Mouse (Mus musculus) testis, adult 2 months (tissue): ENCODE data around the gene Nkiras2. TPM values are rescaled to one million over a fixed set of nuclear protein-coding genes. Genes with fewer than 3 reads are reported as not detected.
"Not testable (repeated sequence)": the region's sequence is repeated elsewhere in the genome, so short reads cannot be mapped to it uniquely, and the experiment has no call there.

Experiments
- H3K27ac ChIP-seq: fragments of 200-500 bp; 2 replicates; pipeline ENCODE4 v1.5.1; 2012; ENCODE audit warnings: low read depth, low read length; ENCODE audit not compliant: control insufficient read depth, insufficient read depth
- H3K27me3 ChIP-seq: fragments of 200-500 bp; 2 replicates; pipeline ENCODE4 v1.6.1; 2012; ENCODE audit warnings: mild to moderate bottlenecking, low read length, moderate library complexity; ENCODE audit not compliant: control insufficient read depth, insufficient read depth
- H3K36me3 ChIP-seq: fragments of 200-500 bp; 2 replicates; pipeline ENCODE4 v1.6.1; 2012; ENCODE audit warnings: mild to moderate bottlenecking, low read length; ENCODE audit not compliant: control insufficient read depth, insufficient read depth
- H3K4me1 ChIP-seq: fragments of 200-500 bp; 2 replicates; pipeline ENCODE4 v1.6.1; 2012; ENCODE audit warnings: low read length; ENCODE audit not compliant: control insufficient read depth, insufficient read depth
- H3K4me3 ChIP-seq: fragments of 200-500 bp; 2 replicates; pipeline ENCODE4 v1.5.1; 2012; ENCODE audit warnings: low read depth, mild to moderate bottlenecking, low read length, moderate library complexity, mixed read lengths; ENCODE audit not compliant: control insufficient read depth
- CTCF ChIP-seq: fragments of 200-500 bp; IDR thresholded peaks from 2 replicates; pipeline ENCODE4 v1.5.1; 2012; ENCODE audit warnings: low read depth, mild to moderate bottlenecking, inconsistent platforms, low read length, moderate library complexity; ENCODE audit not compliant: control insufficient read depth, insufficient read depth, insufficient replicate concordance
- POLR2A ChIP-seq: fragments of 200-500 bp; IDR thresholded peaks from 2 replicates; pipeline ENCODE4 v1.6.1; 2012; ENCODE audit warnings: low read depth, mild to moderate bottlenecking, inconsistent platforms, low read length, moderate library complexity; ENCODE audit not compliant: control insufficient read depth
- polyA plus RNA-seq: library from polyadenylated mRNA; depleted of rRNA; stranded (reverse); fragments of >200 nt; gene quantifications from 2 replicates; pipeline ENCODE4 v1.2.3, GENCODE M21; 2012

Gene Nkiras2
- polyA plus RNA-seq, 1 experiment, result 245 TPM

DNA sequence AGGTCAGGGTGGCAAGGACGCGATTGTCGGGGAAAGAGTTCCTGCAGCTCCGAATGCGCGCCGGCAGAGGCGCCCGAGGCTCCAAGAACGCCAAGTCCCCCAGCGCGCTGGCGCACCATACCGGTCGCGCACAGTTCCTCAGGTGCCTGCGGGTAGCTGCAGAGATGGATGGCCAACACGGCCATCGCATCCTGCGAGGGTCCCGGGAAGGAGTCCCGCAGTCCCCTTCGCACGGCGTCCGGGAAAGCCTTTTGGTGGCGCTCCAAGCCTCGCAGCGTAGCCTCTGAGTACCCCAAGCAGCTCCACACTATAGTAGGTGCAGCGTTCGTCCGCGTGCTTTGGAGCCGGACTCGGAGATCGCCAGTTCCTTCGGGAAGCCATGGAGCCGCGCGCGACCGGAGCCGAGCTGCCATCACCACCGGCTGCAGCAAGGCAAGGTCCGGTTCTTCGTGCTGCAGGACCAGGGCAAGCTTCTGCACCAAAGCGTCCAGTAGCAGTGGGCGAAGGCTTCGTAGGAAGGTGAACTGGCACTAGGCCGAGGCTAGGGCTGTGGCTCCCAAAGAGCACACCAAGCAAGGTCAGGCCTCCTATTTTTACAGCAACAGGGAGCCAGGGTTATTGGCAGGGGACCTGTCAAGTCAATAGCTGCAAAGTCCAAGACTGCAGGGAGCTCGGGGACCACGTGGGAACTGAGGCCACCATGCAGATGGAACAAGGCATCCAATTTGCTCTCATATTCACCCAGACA is 21.3 kb downstream of the Nkiras2 start:
- Histone ChIP-seq H3K27me3 (no peaks in the 10 kb centered on the region), H3K27ac (no peak overlapping the region), H3K4me3 (peak overlapping the region; percentile 0; the same call in 1 of the 2 replicates), H3K36me3 (no peaks in the 10 kb centered on the region), H3K4me1 (peaks cover 13% of the 10 kb centered on the region)
- no peak for TF ChIP-seq POLR2A
- TF ChIP-seq CTCF, result peak; percentile 34; the same call in 1 of the 2 replicates

DNA sequence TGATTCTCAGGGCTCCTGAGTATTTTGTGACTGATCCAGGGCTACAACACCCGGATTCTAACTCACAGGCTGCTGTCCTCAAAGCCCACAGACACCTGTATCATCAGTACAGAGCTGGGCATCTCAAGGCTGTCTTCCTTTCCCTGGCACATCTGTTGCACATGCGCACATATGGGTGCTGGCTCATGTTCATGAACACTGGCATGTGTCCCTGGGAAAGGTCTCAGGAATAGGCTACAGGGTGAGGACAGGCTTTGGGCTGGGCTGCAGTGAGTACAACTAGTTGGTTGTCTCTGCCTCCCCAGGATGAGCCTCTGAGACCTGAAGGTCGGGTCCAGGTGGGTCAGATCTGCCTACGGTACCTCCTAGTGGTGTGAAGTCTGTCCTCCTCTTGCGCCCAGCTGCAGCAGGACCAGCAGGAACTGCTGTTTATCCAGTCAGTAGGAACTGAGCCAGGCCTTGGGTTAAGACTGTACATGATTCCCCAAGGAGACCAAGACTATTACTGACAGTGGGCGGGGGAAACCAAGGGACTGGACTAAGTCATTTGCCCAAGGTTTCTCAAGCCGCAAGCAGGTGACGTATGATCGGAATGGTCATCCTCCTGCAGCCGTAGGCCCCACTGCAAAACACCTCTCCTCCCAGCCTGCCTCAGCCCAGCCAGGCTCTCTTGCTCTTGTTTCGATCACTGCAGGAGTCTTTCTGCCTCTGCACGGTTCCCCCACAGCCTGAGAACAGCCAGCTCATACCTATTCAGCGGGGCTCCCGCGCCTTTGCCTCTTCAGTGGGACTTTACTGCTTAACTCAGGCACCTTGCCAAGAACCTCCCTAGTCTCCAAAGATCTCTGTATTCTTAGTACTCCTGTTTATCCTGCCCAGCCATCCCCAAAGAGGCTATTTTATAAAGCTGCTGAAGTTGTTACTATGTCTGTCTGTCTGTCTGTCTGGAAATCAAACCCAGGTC is 24.9 kb downstream of the Nkiras2 start:
- no peak for TF ChIP-seq CTCF
- no peak for TF ChIP-seq POLR2A
- H3K27ac ChIP-seq, result no peak overlapping the region
- no peaks in the 10 kb centered on the region for H3K36me3 ChIP-seq
- no peaks in the 10 kb centered on the region for H3K27me3 ChIP-seq
- no peak overlapping the region for H3K4me3 ChIP-seq
- H3K4me1 ChIP-seq, result peaks cover 13% of the 10 kb centered on the region

DNA sequence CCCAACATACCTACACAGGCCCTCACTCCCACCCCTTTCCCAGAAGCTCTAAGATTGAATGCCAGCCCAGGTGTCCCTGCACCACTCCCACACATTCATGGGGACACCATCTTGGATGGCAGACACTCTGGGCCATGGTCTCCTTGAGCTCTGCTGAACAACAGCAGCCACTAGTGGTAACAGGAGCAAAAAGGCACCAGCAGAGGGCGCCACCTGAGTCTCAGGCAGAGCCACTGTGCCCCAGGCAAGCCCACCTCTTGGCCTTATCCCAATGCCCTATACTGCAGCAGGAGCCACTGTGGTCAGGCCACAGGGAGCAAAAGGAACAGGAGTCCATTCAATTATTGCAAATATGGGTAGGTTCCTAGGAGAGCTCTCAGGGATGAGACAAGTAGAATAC is 27.2 kb downstream of the Nkiras2 start:
- no peaks in the 10 kb centered on the region for H3K27me3 ChIP-seq
- TF ChIP-seq POLR2A, result no peak
- TF ChIP-seq CTCF, result peak; percentile 83; the same call in 1 of the 2 replicates
- no peaks in the 10 kb centered on the region for H3K36me3 ChIP-seq
- H3K4me3 ChIP-seq, result no peak overlapping the region
- no peak overlapping the region for H3K27ac ChIP-seq
- H3K4me1 ChIP-seq, result no peaks in the 10 kb centered on the region

DNA sequence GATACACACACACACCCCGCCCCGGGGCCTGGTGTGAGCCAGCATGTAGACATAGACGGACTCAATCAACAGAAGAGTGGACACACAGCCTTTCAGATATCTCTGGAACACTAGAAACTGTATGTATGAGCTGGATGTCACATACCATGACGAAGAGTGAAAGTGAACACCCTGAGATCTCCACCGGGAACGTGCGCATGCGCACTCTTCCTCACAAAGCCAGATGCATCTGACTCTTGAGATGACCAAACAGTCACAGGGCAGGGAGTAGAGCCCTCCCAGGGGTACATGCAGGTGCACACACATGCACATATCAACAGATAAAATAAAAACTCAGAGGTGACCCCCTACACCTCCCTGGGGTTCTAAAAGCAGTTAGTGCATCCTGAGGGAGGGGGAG is 29.4 kb downstream of the Nkiras2 start:
- TF ChIP-seq CTCF, result no peak
- no peak for TF ChIP-seq POLR2A
- no peaks in the 10 kb centered on the region for H3K36me3 ChIP-seq
- no peaks in the 10 kb centered on the region for H3K4me1 ChIP-seq
- H3K27me3 ChIP-seq, result no peaks in the 10 kb centered on the region
- H3K4me3 ChIP-seq, result no peak overlapping the region
- H3K27ac ChIP-seq, result no peak overlapping the region

DNA sequence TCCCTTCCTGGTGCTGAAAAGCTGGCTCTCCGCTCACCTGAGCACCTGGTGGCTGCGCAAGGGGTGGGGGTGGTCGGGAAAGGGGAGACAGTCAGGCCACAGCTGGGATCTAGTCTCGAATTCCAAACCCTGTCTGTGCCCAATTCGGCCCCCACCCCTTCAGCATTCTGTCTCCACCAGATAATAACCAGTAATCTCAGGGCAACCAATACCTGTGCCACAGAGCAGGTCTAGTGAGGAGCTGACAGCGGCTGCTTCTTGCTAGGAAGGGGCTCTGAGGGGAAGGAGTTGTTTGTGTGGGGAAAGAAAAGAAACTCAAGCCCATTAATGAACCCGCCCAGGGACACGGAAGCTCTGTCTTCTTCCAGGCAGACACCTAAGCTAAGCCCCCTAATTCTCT is 32.2 kb downstream of the Nkiras2 start:
- H3K36me3 ChIP-seq, result no peaks in the 10 kb centered on the region
- no peak overlapping the region for H3K27ac ChIP-seq
- TF ChIP-seq CTCF (no peak), POLR2A (no peak)
- no peaks in the 10 kb centered on the region for H3K4me1 ChIP-seq
- H3K27me3 ChIP-seq, result no peaks in the 10 kb centered on the region
- H3K4me3 ChIP-seq, result no peak overlapping the region

DNA sequence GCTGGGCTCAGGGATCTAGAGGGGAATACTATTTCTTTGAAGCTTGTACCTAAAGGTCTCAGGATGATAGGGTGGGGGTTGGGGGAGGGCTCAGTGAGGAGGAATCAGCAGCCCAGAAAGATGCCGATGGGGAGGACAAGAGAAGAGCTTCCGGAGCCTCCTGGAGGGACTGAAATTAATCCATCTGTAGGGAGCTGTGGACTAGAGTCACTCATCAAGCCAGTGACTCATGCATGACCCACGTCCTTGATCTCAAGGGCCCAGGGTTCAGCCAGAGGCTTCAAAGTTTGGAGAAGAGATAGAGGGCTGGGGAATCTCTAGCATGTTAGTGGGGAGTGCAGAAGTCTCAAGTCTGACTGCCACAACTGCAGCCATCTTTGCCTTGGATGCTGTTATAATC is 32.7 kb downstream of the Nkiras2 start:
- TF ChIP-seq POLR2A (no peak), CTCF (no peak)
- H3K27me3 ChIP-seq, result no peaks in the 10 kb centered on the region
- no peak overlapping the region for H3K4me3 ChIP-seq
- H3K27ac ChIP-seq, result no peak overlapping the region
- H3K36me3 ChIP-seq, result no peaks in the 10 kb centered on the region
- H3K4me1 ChIP-seq, result no peaks in the 10 kb centered on the region; the same call in 1 of the 2 replicates

DNA sequence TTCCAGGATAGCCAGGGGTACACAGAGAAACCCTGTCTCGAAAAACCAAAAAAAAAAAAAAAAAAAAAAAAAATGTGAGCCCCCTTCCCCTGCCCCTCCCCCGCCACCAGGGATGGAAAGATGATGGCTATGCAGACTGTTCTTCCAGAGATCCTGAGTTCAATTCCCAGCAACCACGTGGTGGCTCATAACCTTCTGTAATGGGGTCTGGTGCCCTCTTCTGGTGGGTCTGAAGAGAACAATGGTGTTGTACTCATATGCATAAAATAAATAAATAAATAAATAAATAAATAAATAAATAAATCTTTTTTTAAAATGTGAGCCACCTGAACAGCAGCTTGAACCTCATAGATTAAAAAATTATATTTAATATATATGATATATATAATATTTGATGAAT is 36.5 kb downstream of the Nkiras2 start:
- not testable (repeated sequence) for H3K27ac ChIP-seq, H3K36me3 ChIP-seq, H3K4me1 ChIP-seq, H3K27me3 ChIP-seq, H3K4me3 ChIP-seq
